Mouse (Mus musculus) CH12.LX (cell line): ENCODE measurements around the gene Zbed4.
"Not testable (repeated sequence)": the region's sequence is repeated elsewhere in the genome, so short reads cannot be mapped to it uniquely, and the experiment has no call there.

Experiments used
- CHD1 ChIP-seq: IDR thresholded peaks from 2 replicates; pipeline ENCODE4 v1.6.1; 2012; ENCODE audit warnings: low read depth, low read length, improper control_type of control experiment, inconsistent platforms
- CTCF ChIP-seq, 2 experiments: IDR thresholded peaks in 1 of 2; conservative IDR thresholded peaks in 1 of 2; 2 replicates each; pipeline ENCODE4 v1.5.1; 2011 to 2012; ENCODE audit warnings: low read depth in 2 of 2, low read length in 2 of 2, improper control_type of control experiment in 1 of 2, inconsistent platforms in 1 of 2, mild to moderate bottlenecking in 1 of 2, moderate library complexity in 1 of 2
- E2F4 ChIP-seq: IDR thresholded peaks from 2 replicates; pipeline ENCODE4 v1.6.1; 2011; ENCODE audit warnings: low read depth, low read length, improper control_type of control experiment; ENCODE audit not compliant: insufficient replicate concordance
- ELF1 ChIP-seq: IDR thresholded peaks from 2 replicates; pipeline ENCODE4 v1.6.1; 2014; ENCODE audit warnings: low read depth, mild to moderate bottlenecking, inconsistent platforms, low read length, improper control_type of control experiment
- HCFC1 ChIP-seq: IDR thresholded peaks from 2 replicates; pipeline ENCODE4 v1.6.1; 2012; ENCODE audit warnings: low read depth, mild to moderate bottlenecking, inconsistent platforms, low read length, improper control_type of control experiment
- MAFK ChIP-seq: IDR thresholded peaks from 2 replicates; pipeline ENCODE4 v1.6.1; 2011; ENCODE audit warnings: low read length, improper control_type of control experiment; ENCODE audit not compliant: insufficient replicate concordance
- MAX ChIP-seq: IDR thresholded peaks from 2 replicates; pipeline ENCODE4 v1.6.1; 2011; ENCODE audit warnings: low read length, improper control_type of control experiment
- MEF2A ChIP-seq: IDR thresholded peaks from 2 replicates; pipeline ENCODE4 v1.6.1; 2014; ENCODE audit warnings: low read depth, mild to moderate bottlenecking, inconsistent platforms, low read length, improper control_type of control experiment, borderline replicate concordance
- MYC ChIP-seq: IDR thresholded peaks from 2 replicates; pipeline ENCODE4 v1.6.1; 2011; ENCODE audit warnings: low read depth, mild to moderate bottlenecking, improper control_type of control experiment, low read length
- NELFE ChIP-seq: IDR thresholded peaks from 2 replicates; pipeline ENCODE4 v1.6.1; 2011; ENCODE audit warnings: low read depth, low read length, improper control_type of control experiment
- POLR2A ChIP-seq: IDR thresholded peaks from 2 replicates; pipeline ENCODE4 v1.6.1; 2011; ENCODE audit warnings: low read depth, mild to moderate bottlenecking, improper control_type of control experiment, low read length
- TBP ChIP-seq: conservative IDR thresholded peaks from 2 replicates; pipeline ENCODE4 v1.6.1; 2011; ENCODE audit warnings: low read depth, low read length, improper control_type of control experiment
- TCF12 ChIP-seq: IDR thresholded peaks from 2 replicates; pipeline ENCODE4 v1.6.1; 2014; ENCODE audit warnings: low read depth, mild to moderate bottlenecking, inconsistent platforms, low read length, improper control_type of control experiment
- USF1 ChIP-seq: IDR thresholded peaks from 2 replicates; pipeline ENCODE4 v1.6.1; 2014; ENCODE audit warnings: low read depth, mild to moderate bottlenecking, inconsistent platforms, low read length, improper control_type of control experiment

DNA sequence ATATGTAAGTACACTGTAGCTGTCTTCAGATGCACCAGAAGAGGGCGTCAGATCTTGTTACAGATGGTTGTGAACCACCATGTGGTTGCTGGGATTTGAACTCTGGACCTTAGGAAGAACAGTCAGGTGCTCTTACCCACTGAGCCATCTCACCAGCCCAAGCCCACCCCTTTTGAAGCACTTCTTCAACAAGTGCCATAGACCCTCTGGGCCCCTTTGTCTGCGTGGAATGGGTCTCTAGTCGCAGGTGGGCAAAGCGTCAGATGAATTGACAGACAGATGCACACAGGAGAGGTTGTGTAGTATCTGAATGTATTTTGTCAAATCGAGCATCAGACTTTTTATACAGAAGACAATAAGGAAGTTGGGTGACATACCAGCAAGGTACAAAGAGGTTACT, 43.3 kb downstream of the Zbed4 start:
- not testable (repeated sequence) for TF ChIP-seq HCFC1; MAFK; POLR2A; TCF12; MEF2A; CTCF (conservative IDR thresholded peaks at IDR 0.05 in 1 of 2, IDR thresholded peaks at IDR 0.05 in 1 of 2; ENCODE audit: low read depth in 2 of 2, low read length in 2 of 2); NELFE; TBP; ELF1; CHD1; E2F4; MAX; USF1; MYC
